Comparison of ENCODE assay signal across 10 mouse cellular contexts in genomic region chr6:135351638-135352302, GRCm38 (mm10). TPM values are rescaled to one million over a fixed set of nuclear protein-coding genes. Genes with fewer than 3 reads are reported as not detected.
DNase-seq lines count a peak whose midpoint lies in the region; ATAC-seq and TF ChIP-seq lines count a peak whose summit lies in the region.
"Had no signal": no experiment of that assay in that cellular context is flagged by ENCODE, and none has a peak within 500 bp of the region (broad histone marks: within the 10 kb centered on the region; RNA-seq: fewer than 3 reads in every experiment).

No protein-coding gene starts in this region.

- H3K4me2 ChIP-seq in midbrain, embryonic 13.5 days (replicated peaks), result no peak overlapping the region
- H3K4me2 ChIP-seq in midbrain, embryonic 16.5 days (ENCODE audit: low read length), result no peak overlapping the region
- H3K4me2 ChIP-seq in kidney, embryonic 14.5 days (replicated peaks; ENCODE audit: low read depth, low read length), result no peak overlapping the region

- DNase-seq in cerebellum, postnatal 14 days, result peak; percentile 42 to 52
- DNase-seq in cerebellum, adult 8-10 months, result no peak
- no peak for DNase-seq in spleen, postnatal 10 days (ENCODE audit: low spot score in 2 of 2)
- DNase-seq in testis, postnatal 10 days (ENCODE audit: low spot score), result no peak
- DNase-seq: heart, adult 2 months had no signal

- no peaks in the 10 kb centered on the region; the same call in 1 of the 2 replicates for H3K4me1 ChIP-seq in midbrain, embryonic 13.5 days (replicated peaks)
- H3K4me1 ChIP-seq in midbrain, embryonic 16.5 days (ENCODE audit: control insufficient read depth, insufficient read depth, low read length), result peaks cover 3% of the 10 kb centered on the region; the same call in 1 of the 2 replicates
- H3K4me1 ChIP-seq in kidney, embryonic 14.5 days (ENCODE audit: control insufficient read depth, insufficient read depth, low read length), result peaks cover 9% of the 10 kb centered on the region; the same call in 1 of the 2 replicates
- H3K4me1 ChIP-seq in small intestine, adult 2 months (ENCODE audit: control insufficient read depth, insufficient read depth, insufficient read length, low read length), result peaks cover 13% of the 10 kb centered on the region; the same call in 1 of the 2 replicates

- no peak for TF ChIP-seq CTCF in small intestine, adult 2 months (IDR thresholded peaks at IDR 0.05; ENCODE audit: extremely low read depth, insufficient read length, insufficient replicate concordance, low read depth, low read length)

- H3K9me3 ChIP-seq in midbrain, embryonic 13.5 days, result no peaks in the 10 kb centered on the region
- H3K9me3 ChIP-seq in midbrain, embryonic 16.5 days (replicated peaks; ENCODE audit: control insufficient read depth, low read length, poor library complexity, severe bottlenecking), result no peaks in the 10 kb centered on the region
- no peaks in the 10 kb centered on the region for H3K9me3 ChIP-seq in kidney, embryonic 14.5 days (ENCODE audit: control insufficient read depth, low read length)

- WGBS in midbrain, embryonic 13.5 days, result 74% methylated on average over 8 of the region's 8 CpGs
- 63% methylated on average over 8 of the region's 8 CpGs for WGBS in midbrain, embryonic 16.5 days
- WGBS in kidney, embryonic 14.5 days, result 46% methylated on average over 8 of the region's 8 CpGs
- WGBS in small intestine, adult 2 months, result 35% methylated on average over 8 of the region's 8 CpGs

- no peak for TF ChIP-seq POLR2A in small intestine, adult 2 months (IDR thresholded peaks at IDR 0.05; ENCODE audit: low read depth, low read length)

- H3K27me3 ChIP-seq in midbrain, embryonic 13.5 days, result no peaks in the 10 kb centered on the region
- H3K27me3 ChIP-seq in midbrain, embryonic 16.5 days (ENCODE audit: control insufficient read depth, insufficient read depth, low read depth, low read length), result no peaks in the 10 kb centered on the region
- H3K27me3 ChIP-seq in kidney, embryonic 14.5 days (ENCODE audit: control insufficient read depth, insufficient read depth, low read length), result no peaks in the 10 kb centered on the region
- no peaks in the 10 kb centered on the region for H3K27me3 ChIP-seq in small intestine, adult 2 months (ENCODE audit: control insufficient read depth, insufficient read depth, low read length)

- ATAC-seq in midbrain, embryonic 13.5 days, result peak; percentile 58; the same call in 1 of the 2 replicates
- ATAC-seq in midbrain, embryonic 16.5 days, result no peak
- ATAC-seq in kidney, embryonic 14.5 days (ENCODE audit: low FRiP score, low TSS enrichment), result peak; percentile 64; the same call in 1 of the 2 replicates

- H3K27ac ChIP-seq in midbrain, embryonic 13.5 days, result no peak overlapping the region
- no peak overlapping the region for H3K27ac ChIP-seq in midbrain, embryonic 16.5 days (ENCODE audit: low read length)
- H3K27ac ChIP-seq in kidney, embryonic 14.5 days (ENCODE audit: low read depth, low read length), result peak overlapping the region; percentile 20; the same call in 1 of the 2 replicates
- peak overlapping the region; percentile 99 for H3K27ac ChIP-seq in small intestine, adult 2 months (ENCODE audit: insufficient read depth, low read depth, low read length)
- H3K27ac ChIP-seq: heart, adult 2 months had no signal

- no peaks in the 10 kb centered on the region for H3K36me3 ChIP-seq in midbrain, embryonic 13.5 days
- H3K36me3 ChIP-seq in midbrain, embryonic 16.5 days (ENCODE audit: control insufficient read depth, insufficient read depth, low read length), result no peaks in the 10 kb centered on the region
- no peaks in the 10 kb centered on the region for H3K36me3 ChIP-seq in kidney, embryonic 14.5 days (ENCODE audit: control insufficient read depth, insufficient read depth, low read length)
- no peaks in the 10 kb centered on the region for H3K36me3 ChIP-seq in small intestine, adult 2 months (ENCODE audit: control insufficient read depth, insufficient read depth, low read length)

- H3K4me3 ChIP-seq in midbrain, embryonic 13.5 days (replicated peaks), result no peak overlapping the region
- H3K4me3 ChIP-seq in midbrain, embryonic 16.5 days (ENCODE audit: low read depth, low read length), result no peak overlapping the region
- no peak overlapping the region for H3K4me3 ChIP-seq in kidney, embryonic 14.5 days (ENCODE audit: low read length)
- H3K4me3 ChIP-seq in small intestine, adult 2 months (ENCODE audit: low read depth, low read length), result peak overlapping the region; percentile 36; the same call in 1 of the 2 replicates
- H3K4me3 ChIP-seq: heart, adult 2 months had no signal

- H3K9ac ChIP-seq in midbrain, embryonic 13.5 days (replicated peaks), result no peak overlapping the region
- no peak overlapping the region for H3K9ac ChIP-seq in midbrain, embryonic 16.5 days (ENCODE audit: low read depth, low read length)
- no peak overlapping the region for H3K9ac ChIP-seq in kidney, embryonic 14.5 days (ENCODE audit: low read depth, low read length)

RNA-seq across cellular contexts. Expression of gene Emp1, which starts 10.6 kb away (rescaled TPM):
- polyA plus RNA-seq in midbrain, embryonic 13.5 days (2015; fragmentation: Nextera tagmentation; extraction: Ambion mirVana), result 6.7 and 9.2 TPM in 2 replicates
- polyA plus RNA-seq in midbrain, embryonic 16.5 days (2015; fragmentation: Nextera tagmentation; extraction: Ambion mirVana), result 7.5 TPM in 2 replicates
- polyA plus RNA-seq in kidney, embryonic 14.5 days (2014; fragmentation: Nextera tagmentation; extraction: Ambion mirVana), result 14.0 and 23.7 TPM in 2 replicates
- 131 and 234 TPM in 2 replicates for polyA plus RNA-seq in small intestine, adult 2 months (2012; rRNA removed)

RNA-seq across cellular contexts. Expression of gene Pbp2, which starts 41.6 kb away (rescaled TPM):
- not detected in 2 replicates for polyA plus RNA-seq in midbrain, embryonic 13.5 days (2015; fragmentation: Nextera tagmentation; extraction: Ambion mirVana)
- not detected in 2 replicates for polyA plus RNA-seq in midbrain, embryonic 16.5 days (2015; fragmentation: Nextera tagmentation; extraction: Ambion mirVana)
- polyA plus RNA-seq in kidney, embryonic 14.5 days (2014; fragmentation: Nextera tagmentation; extraction: Ambion mirVana), result 0.30 and 0.50 TPM in 2 replicates
- polyA plus RNA-seq in small intestine, adult 2 months (2012; rRNA removed), result not detected in 2 replicates
- polyA plus RNA-seq: heart, adult 2 months; macrophage had no signal

Comparison
In these comparisons a context has a peak if more than half of its experiments do, and no peak if none do; other contexts are left out.
1. DNase-seq: peak in cerebellum, postnatal 14 days (2 of 2); none in cerebellum, adult 8-10 months (single experiment), spleen, postnatal 10 days (0 of 2) and testis, postnatal 10 days (single experiment).
2. H3K27ac ChIP-seq: peak in kidney, embryonic 14.5 days (single experiment) and small intestine, adult 2 months (single experiment); none in midbrain, embryonic 13.5 days (single experiment) and midbrain, embryonic 16.5 days (single experiment).